Mouse (Mus musculus) embryonic facial prominence, embryonic 15.5 days (tissue): ENCODE results near the gene Nrip1. TPM values are rescaled to one million over a fixed set of nuclear protein-coding genes. Genes with fewer than 3 reads are reported as not detected.

Experiments used
- ATAC-seq: fragments of 200-750 bp; cut with Nextera tagmentation; 2 replicates; pipeline ENCODE4 v1.8.0; 2017; ENCODE audit warnings: low read depth, moderate TSS enrichment; ENCODE audit not compliant: insufficient number of reproducible peaks, low FRiP score, low TSS enrichment
- H3K27ac ChIP-seq: fragments of 300-500 bp; sonication (generic); replicated peaks from 2 replicates; pipeline ENCODE4 v1.5.1; 2015; ENCODE audit warnings: mild to moderate bottlenecking, inconsistent platforms
- H3K27me3 ChIP-seq: fragments of 300-500 bp; sonication (generic); 2 replicates; pipeline ENCODE4 v1.6.1; 2015; ENCODE audit warnings: inconsistent platforms
- H3K36me3 ChIP-seq: fragments of 300-500 bp; sonication (generic); 2 replicates; pipeline ENCODE4 v1.6.1; 2015; ENCODE audit warnings: mild to moderate bottlenecking, inconsistent platforms
- H3K4me1 ChIP-seq: fragments of 300-500 bp; sonication (generic); 2 replicates; pipeline ENCODE4 v1.6.1; 2015; ENCODE audit warnings: inconsistent platforms
- H3K4me2 ChIP-seq: fragments of 300-500 bp; sonication (generic); replicated peaks from 2 replicates; pipeline ENCODE4 v1.6.1; 2015; ENCODE audit warnings: mild to moderate bottlenecking, inconsistent platforms
- H3K4me3 ChIP-seq: fragments of 300-500 bp; sonication (generic); replicated peaks from 2 replicates; pipeline ENCODE4 v1.5.1; 2015; ENCODE audit warnings: mild to moderate bottlenecking, inconsistent platforms
- H3K9ac ChIP-seq: fragments of 300-500 bp; sonication (generic); 2 replicates; pipeline ENCODE4 v1.6.1; 2015; ENCODE audit warnings: inconsistent platforms
- H3K9me3 ChIP-seq: fragments of 300-500 bp; sonication (generic); replicated peaks from 2 replicates; pipeline ENCODE4 v1.6.1; 2016; ENCODE audit warnings: inconsistent platforms
- WGBS: fragments of 180-500 bp; shearing (Covaris S2); methylation state at CpG from one replicate; pipeline ENCODE4 v1.1.7; 2015; 5-methylcytosine and 5-hydroxymethylcytosine counted together
- polyA plus RNA-seq: library from polyadenylated mRNA; unstranded; fragments of >200 nt; fragmentation: Nextera tagmentation; extraction: Ambion mirVana; gene quantifications from 2 replicates; pipeline ENCODE4 v1.2.1, GENCODE M21; 2015

Nrip1 gene
- 43.8 and 45.5 TPM in 2 replicates for polyA plus RNA-seq

DNA sequence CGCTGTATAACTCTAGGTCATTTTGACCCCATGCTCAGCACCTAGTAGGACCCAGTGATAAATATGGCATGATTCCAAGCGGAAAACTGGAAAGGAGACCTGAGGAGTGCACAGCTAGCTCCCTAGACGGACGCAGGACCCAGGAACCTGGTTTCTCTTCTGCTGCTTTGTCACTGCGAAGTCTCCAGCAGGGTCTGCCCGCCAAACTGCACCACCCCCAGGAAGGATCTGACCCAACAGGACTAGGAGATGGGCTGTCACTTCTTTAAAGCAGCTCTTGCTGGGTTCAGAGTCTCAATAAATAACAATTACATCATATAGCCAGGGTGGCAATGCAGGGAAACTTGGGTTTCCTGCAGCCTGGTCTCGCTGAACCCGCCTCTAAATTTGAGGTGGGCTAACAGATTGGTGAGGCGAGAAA, at the start of gene Nrip1:
Nrip1 (minus strand) TSS at position 157 of the 421 bp plus-strand sequence.
- Histone ChIP-seq H3K4me2 (peak within 1 kb of the TSS; percentile 73), H3K9ac (peak within 1 kb of the TSS; percentile 91), H3K9me3 (no peaks in the 10 kb centered on the region), H3K4me3 (peak within 1 kb of the TSS; percentile 67), H3K4me1 (peaks cover 16% of the 10 kb centered on the region), H3K36me3 (no peaks in the 10 kb centered on the region), H3K27ac (peak within 1 kb of the TSS; percentile 97), H3K27me3 (no peaks in the 10 kb centered on the region)
- 2% methylated on average over 9 of the region's 9 CpGs for WGBS
- ATAC-seq: peak; percentile 11; the same call in 1 of the 2 replicates

DNA sequence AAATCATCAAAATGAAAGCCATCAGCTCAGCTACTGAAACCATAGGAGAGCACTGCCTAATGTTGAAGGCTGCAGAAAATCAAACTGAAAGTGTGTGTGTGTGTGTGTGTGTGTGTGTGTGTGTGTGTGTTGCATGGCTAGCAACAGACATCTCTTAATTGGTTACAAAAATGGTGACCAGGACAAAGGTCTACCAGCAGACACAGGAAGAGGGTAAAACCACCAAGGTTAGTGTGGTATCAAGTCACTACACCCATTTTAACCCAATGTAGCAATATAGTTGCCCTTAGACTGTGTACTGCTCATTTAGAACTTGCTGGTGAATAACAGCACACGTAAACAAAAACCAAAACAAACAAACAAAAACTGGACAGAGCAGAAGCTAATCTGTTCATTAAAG, 48.9 kb upstream of the Nrip1 start:
- 93% methylated on average over 1 of the region's 1 CpGs for WGBS
- Histone ChIP-seq H3K4me3 (no peak overlapping the region), H3K9me3 (no peaks in the 10 kb centered on the region), H3K9ac (no peak overlapping the region), H3K4me1 (no peaks in the 10 kb centered on the region), H3K4me2 (no peak overlapping the region), H3K27me3 (no peaks in the 10 kb centered on the region), H3K27ac (no peak overlapping the region), H3K36me3 (no peaks in the 10 kb centered on the region)
- ATAC-seq: no peak

DNA sequence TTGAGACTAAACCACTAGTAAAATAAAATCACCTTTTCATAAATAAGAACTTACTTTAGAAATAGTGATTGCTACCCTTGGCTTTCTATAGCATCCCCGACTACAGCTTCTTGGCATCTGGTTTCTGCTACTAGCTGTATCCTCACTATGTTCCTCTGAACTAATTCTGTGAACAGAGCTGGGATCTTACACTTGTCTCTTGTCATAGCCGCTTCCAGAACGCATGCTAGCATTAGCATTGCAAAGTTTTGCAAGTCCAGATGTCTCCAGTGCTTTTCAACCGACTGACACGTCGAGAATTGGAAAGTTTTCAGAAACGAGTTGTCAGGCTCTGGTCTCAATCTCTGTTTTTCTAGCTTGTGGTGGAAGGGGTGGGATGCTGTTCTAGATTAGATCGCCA, 46.2 kb upstream of the Nrip1 start:
- H3K4me3 ChIP-seq: no peak overlapping the region

DNA sequence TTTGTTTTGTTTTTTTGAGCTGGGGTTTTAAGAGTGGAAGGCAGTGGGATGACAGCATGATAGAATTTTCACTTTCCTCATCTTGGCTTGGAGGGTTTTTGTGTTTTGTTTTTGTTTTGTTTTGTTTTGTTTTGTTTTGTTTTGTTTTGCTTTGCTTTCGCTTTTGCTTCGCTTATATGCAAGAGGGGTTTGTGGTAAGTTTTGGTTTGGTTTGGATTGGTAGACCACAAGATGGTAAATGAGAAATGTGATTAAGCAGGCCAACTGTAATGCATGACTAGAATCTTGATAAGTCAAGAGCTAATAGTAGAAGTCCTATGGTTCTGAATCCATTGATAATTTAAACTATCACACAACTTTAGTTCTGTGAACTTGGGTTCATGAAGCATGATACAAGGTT, 42.9 kb upstream of the Nrip1 start:
- WGBS: 86% methylated on average over 2 of the region's 2 CpGs
- Histone ChIP-seq H3K4me3 (no peak overlapping the region), H3K4me2 (no peak overlapping the region), H3K36me3 (no peaks in the 10 kb centered on the region), H3K9me3 (no peaks in the 10 kb centered on the region), H3K4me1 (no peaks in the 10 kb centered on the region), H3K27ac (no peak overlapping the region), H3K9ac (no peak overlapping the region), H3K27me3 (no peaks in the 10 kb centered on the region)
- ATAC-seq: no peak

More for the DNA sequence above, 46.2 kb upstream of the Nrip1 start:
- no peaks in the 10 kb centered on the region for H3K9me3 ChIP-seq
- no peak overlapping the region for H3K9ac ChIP-seq
- WGBS: 58% methylated on average over 8 of the region's 8 CpGs
- H3K27me3 ChIP-seq: no peaks in the 10 kb centered on the region
- H3K4me1 ChIP-seq: no peaks in the 10 kb centered on the region
- no peaks in the 10 kb centered on the region for H3K36me3 ChIP-seq
- no peak for ATAC-seq
- no peak overlapping the region for H3K27ac ChIP-seq
- no peak overlapping the region for H3K4me2 ChIP-seq

DNA sequence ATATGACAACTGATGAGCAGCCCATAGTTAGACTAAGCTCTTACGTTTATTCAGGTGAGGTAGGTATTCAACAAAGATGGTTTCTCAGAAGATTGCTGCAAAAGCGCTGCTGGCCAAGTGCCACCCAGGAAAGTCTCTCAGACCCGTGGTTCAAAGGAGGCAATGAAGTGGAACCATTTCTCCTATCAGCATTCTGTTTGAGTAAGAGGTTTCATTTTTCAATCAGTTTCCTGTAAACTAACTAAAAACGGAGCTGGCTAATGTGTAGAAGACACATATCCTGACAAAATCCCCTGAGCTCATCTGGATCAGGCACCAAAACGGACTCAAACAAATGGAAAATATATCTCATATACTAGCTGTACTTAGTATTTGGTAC, 42.4 kb upstream of the Nrip1 start:
- no peak overlapping the region for H3K27ac ChIP-seq
- no peaks in the 10 kb centered on the region for H3K27me3 ChIP-seq
- no peaks in the 10 kb centered on the region for H3K9me3 ChIP-seq
- 67% methylated on average over 5 of the region's 5 CpGs for WGBS
- no peak overlapping the region for H3K4me3 ChIP-seq
- H3K9ac ChIP-seq: no peak overlapping the region
- no peaks in the 10 kb centered on the region for H3K36me3 ChIP-seq
- H3K4me1 ChIP-seq: no peaks in the 10 kb centered on the region
- ATAC-seq: no peak
- H3K4me2 ChIP-seq: no peak overlapping the region

DNA sequence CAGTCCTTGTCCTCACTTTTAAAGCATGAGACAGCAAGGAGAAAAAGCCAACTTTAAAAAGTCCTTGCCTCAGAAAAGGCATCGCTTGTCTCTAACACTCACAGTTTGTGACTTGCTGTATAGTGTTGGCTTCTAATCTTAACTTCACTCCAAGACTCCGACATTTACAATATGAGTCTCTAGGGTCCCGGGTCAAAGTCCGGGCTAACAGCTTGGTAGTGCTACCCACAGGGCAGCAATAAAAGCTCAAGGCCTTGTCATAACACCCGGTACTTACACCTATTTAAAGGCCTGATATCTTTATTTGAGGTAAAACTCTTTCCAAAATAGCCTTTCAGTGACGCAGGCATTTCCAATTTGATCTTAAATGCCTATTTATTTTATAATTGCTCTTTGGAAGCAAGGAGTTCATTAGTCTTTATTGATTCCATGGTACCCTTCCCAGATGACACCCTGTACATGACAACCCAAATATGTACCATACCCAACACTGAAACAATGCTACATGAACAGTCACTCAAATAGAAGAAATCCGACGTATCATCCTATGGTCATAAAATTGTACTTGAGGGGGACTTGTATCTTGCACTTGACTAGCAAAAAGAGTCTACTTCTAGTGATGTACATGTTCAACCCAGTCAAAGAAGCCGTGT, 41.9 kb upstream of the Nrip1 start:
- Histone ChIP-seq H3K9ac (no peak overlapping the region), H3K9me3 (no peaks in the 10 kb centered on the region), H3K36me3 (no peaks in the 10 kb centered on the region), H3K27me3 (no peaks in the 10 kb centered on the region), H3K4me3 (no peak overlapping the region), H3K4me2 (no peak overlapping the region), H3K27ac (no peak overlapping the region), H3K4me1 (no peaks in the 10 kb centered on the region)
- whole genome bisulfite sequencing: 91% methylated on average over 9 of the region's 9 CpGs
- ATAC-seq: no peak

DNA sequence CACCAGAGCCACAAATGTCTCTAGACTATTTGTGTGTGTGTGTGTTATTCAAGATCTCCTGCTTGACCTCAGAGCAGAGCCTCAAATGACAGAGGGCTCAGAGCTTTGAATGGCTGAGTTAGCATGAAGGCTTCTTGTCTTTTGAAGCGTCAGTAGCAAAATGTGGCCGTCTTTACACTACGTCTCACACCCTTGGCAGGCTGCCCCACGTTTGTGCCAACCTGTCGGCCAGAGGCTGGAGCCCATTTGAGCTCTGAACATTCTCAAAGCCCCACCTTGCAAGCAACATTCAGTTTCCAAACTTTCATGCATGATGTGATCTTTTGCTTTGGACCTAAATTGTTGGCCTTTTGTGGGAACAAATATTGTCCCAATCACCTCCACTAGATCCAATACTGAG, 40.9 kb upstream of the Nrip1 start:
- Histone ChIP-seq H3K27me3 (no peaks in the 10 kb centered on the region), H3K4me3 (no peak overlapping the region), H3K4me1 (no peaks in the 10 kb centered on the region), H3K9me3 (no peaks in the 10 kb centered on the region), H3K36me3 (no peaks in the 10 kb centered on the region), H3K9ac (no peak overlapping the region), H3K27ac (no peak overlapping the region), H3K4me2 (no peak overlapping the region)
- ATAC-seq: no peak
- 67% methylated on average over 5 of the region's 5 CpGs for WGBS

DNA sequence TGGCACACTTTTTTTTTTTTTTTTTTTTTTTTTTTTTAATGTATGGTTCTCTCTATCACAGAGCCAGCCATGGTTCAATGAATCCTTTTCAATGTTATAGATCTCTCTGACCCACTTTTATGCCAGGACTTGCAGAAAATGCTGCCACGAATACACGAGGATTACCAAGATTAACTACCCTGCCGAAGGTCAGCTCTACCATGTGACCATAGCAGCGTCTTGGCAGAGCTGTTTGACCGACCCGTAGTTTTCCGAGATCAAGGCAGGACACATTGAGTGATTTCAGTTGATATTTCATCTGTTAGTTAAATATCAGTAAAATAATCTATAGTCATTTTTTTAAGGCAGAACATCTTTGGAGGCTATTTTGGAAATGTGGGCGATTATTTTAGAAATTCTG, 40.0 kb upstream of the Nrip1 start:
- ATAC-seq: no peak
- no peaks in the 10 kb centered on the region for H3K27me3 ChIP-seq
- no peak overlapping the region for H3K4me3 ChIP-seq
- no peaks in the 10 kb centered on the region for H3K9me3 ChIP-seq
- no peaks in the 10 kb centered on the region for H3K4me1 ChIP-seq
- WGBS: 88% methylated on average over 8 of the region's 8 CpGs
- H3K9ac ChIP-seq: no peak overlapping the region
- no peak overlapping the region for H3K4me2 ChIP-seq
- H3K27ac ChIP-seq: no peak overlapping the region
- no peaks in the 10 kb centered on the region for H3K36me3 ChIP-seq

DNA sequence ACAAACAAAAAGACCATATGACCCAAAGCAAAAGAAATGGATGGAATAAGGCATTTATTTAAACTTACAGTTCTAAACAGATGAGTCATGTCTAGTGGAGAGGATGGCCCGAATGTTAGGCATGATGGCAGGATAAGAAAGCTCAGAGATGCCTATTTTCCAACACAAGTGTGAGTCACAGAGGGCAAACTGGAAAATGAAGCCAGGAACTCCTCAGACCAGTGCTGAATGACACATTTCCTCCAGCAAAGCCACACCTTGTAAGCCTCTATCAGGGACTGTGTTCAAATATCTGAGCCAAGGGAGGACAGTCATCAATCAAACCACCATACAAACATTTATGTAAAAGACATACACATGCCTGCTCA, 35.7 kb upstream of the Nrip1 start:
- H3K4me2 ChIP-seq: no peak overlapping the region
- H3K27ac ChIP-seq: no peak overlapping the region
- no peaks in the 10 kb centered on the region for H3K27me3 ChIP-seq
- H3K36me3 ChIP-seq: no peaks in the 10 kb centered on the region
- no peak for ATAC-seq
- H3K9ac ChIP-seq: no peak overlapping the region
- no peaks in the 10 kb centered on the region for H3K9me3 ChIP-seq
- no peak overlapping the region for H3K4me3 ChIP-seq
- H3K4me1 ChIP-seq: 0 out of 2 replicates have a peak, but pooled peaks cover 5% of the 10 kb centered on the region
- WGBS: 58% methylated on average over 1 of the region's 1 CpGs

DNA sequence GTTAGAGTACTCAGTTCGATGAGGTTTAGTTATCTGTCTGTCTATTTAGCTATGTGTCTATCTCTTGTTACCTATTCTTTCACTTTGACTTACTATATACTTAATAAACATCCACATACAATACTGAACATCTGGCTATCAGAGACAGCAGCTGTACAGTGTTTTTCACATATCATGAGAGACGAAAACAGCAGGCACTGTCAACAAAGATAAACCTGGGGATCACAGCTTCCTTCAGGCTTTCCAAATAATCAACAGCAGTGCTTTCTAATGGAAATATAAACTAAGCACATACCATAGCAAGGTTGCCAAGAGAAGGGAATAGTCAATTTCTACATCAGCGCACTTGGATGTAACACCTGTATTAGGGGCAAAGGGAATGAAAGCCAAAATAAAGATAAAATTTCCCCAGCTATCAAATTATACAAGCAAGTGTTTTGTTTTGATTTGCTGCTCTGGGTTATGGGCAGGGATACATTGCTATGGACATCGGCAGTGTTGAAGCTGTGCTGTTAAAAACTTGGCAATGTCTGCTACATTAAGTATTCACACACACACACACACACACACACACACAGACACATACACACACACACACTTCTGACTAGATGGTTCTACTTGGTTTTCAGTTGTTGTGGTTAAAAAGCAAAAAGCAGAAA, 35.2 kb upstream of the Nrip1 start:
- ATAC-seq: no peak
- Histone ChIP-seq H3K4me2 (no peak overlapping the region), H3K9ac (no peak overlapping the region), H3K9me3 (no peaks in the 10 kb centered on the region), H3K4me1 (0 out of 2 replicates have a peak, but pooled peaks cover 5% of the 10 kb centered on the region), H3K36me3 (no peaks in the 10 kb centered on the region), H3K4me3 (no peak overlapping the region), H3K27me3 (no peaks in the 10 kb centered on the region), H3K27ac (no peak overlapping the region)
- 79% methylated on average over 4 of the region's 4 CpGs for WGBS

DNA sequence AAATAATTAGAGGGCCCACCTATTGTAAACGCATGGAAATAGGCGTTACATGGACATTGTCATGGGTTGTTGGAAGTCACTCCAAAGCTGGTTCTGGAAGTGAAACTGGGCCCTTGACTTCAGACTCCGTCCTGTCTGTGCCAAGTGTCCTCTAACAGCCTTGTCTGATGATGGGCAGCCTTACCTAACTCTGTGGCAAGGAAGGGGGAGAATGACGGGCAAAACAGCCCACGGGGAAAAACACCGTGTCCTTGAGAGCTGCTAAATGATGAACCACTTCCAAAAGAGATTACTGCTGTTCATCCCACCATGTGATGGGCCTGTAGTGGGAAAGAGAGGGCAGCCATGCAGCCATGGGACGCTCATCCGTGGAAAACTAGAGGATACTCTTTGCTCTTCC, 34.6 kb upstream of the Nrip1 start:
- Histone ChIP-seq H3K4me3 (no peak overlapping the region), H3K27me3 (no peaks in the 10 kb centered on the region), H3K4me2 (no peak overlapping the region), H3K4me1 (0 out of 2 replicates have a peak, but pooled peaks cover 5% of the 10 kb centered on the region), H3K36me3 (no peaks in the 10 kb centered on the region), H3K9me3 (no peaks in the 10 kb centered on the region), H3K9ac (no peak overlapping the region), H3K27ac (no peak overlapping the region)
- 84% methylated on average over 8 of the region's 8 CpGs for WGBS
- ATAC-seq: no peak
